Mouse (Mus musculus): ENCODE measurements around the gene Pawr. TPM values are rescaled to one million over a fixed set of nuclear protein-coding genes. Genes with fewer than 3 reads are reported as not detected.

Pawr gene
- polyA plus RNA-seq, 1 experiment, result 157 TPM

DNA sequence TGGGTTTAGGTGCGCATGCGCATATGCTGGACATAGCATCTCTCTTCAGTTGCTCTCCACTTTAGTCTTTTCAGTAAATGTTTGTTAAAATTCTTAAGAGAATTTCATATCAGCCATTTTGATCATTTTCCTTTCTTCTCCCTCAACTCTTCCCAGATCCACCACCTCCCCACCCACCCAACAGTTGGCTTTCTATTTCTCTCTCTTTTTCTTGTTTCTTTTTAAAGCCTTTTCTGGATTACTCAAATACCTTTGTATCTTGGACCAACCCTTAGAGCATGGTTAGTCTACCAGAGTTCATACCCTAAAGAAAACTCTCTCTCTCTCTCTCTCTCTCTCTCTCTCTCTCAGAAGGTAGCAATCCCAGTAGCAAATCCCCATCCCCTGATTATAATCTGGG lies 125.1 kb downstream of the Pawr start:
- H3K9ac ChIP-seq (ENCODE audit: low read depth, poor library complexity, severe bottlenecking), result no peak overlapping the region
- H3K9me3 ChIP-seq (replicated peaks; ENCODE audit: control insufficient read depth, insufficient read depth, low read length, poor library complexity, severe bottlenecking), result no peaks in the 10 kb centered on the region
- no peak overlapping the region for H3K4me3 ChIP-seq (ENCODE audit: low read depth, low read length)
- H3K27me3 ChIP-seq (ENCODE audit: control insufficient read depth, insufficient read depth, low read length, poor library complexity, severe bottlenecking), result no peaks in the 10 kb centered on the region
- no peaks in the 10 kb centered on the region for H3K36me3 ChIP-seq (ENCODE audit: control insufficient read depth, insufficient read depth, low read length, poor library complexity, severe bottlenecking)
- TF ChIP-seq EP300 (IDR thresholded peaks at IDR 0.05; ENCODE audit: insufficient read depth, low read depth, low read length) (no peak), CTCF (IDR thresholded peaks at IDR 0.05; ENCODE audit: low read depth, low read length) (no peak), POLR2A (IDR thresholded peaks at IDR 0.05; ENCODE audit: insufficient read depth, low read length) (no peak)
- no peaks in the 10 kb centered on the region for H3K4me1 ChIP-seq (ENCODE audit: control insufficient read depth, insufficient read depth, low read length)
- no peak overlapping the region for H3K27ac ChIP-seq (ENCODE audit: insufficient read depth, low read length)

DNA sequence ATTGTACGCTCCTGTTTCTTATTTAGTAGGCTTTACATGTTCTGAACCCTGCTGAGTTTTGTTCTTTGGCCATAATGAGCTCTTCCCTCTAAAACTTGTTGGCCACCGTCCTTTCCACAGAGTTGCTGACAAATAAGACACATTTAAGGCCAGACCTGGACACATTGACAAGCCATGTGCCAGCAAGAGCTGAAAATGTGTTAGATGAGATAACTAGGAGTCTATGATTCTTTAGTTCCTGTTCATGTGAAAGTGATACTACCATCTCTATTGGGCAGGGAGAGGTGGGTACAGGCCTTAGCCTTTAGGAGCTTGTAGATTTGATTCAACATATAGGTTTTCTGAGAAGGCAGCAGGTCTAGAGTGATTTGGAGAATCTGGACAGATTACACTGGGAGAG lies 129.9 kb downstream of the Pawr start:
- TF ChIP-seq POLR2A (IDR thresholded peaks at IDR 0.05; ENCODE audit: insufficient read depth, low read length) (no peak), EP300 (IDR thresholded peaks at IDR 0.05; ENCODE audit: insufficient read depth, low read depth, low read length) (no peak)

More for the DNA sequence above, 129.9 kb downstream of the Pawr start:
- no peaks in the 10 kb centered on the region for H3K27me3 ChIP-seq (ENCODE audit: control insufficient read depth, insufficient read depth, low read length, poor library complexity, severe bottlenecking)
- no peaks in the 10 kb centered on the region for H3K36me3 ChIP-seq (ENCODE audit: control insufficient read depth, insufficient read depth, low read length, poor library complexity, severe bottlenecking)
- no peak overlapping the region for H3K4me3 ChIP-seq (ENCODE audit: low read depth, low read length)
- no peak overlapping the region for H3K9ac ChIP-seq (ENCODE audit: low read depth, poor library complexity, severe bottlenecking)
- H3K9me3 ChIP-seq (replicated peaks; ENCODE audit: control insufficient read depth, insufficient read depth, low read length, poor library complexity, severe bottlenecking), result no peaks in the 10 kb centered on the region
- no peak overlapping the region for H3K27ac ChIP-seq (ENCODE audit: insufficient read depth, low read length)
- H3K4me1 ChIP-seq (ENCODE audit: control insufficient read depth, insufficient read depth, low read length), result no peaks in the 10 kb centered on the region

Other genes starting within 250 kb of the Pawr start
- 167 and 170 TPM in 2 replicates for gene Ppp1r12a, start 169.9 kb upstream of the Pawr start, polyA plus RNA-seq (2011; ENCODE audit: insufficient read depth, insufficient read length, low read depth, missing spikeins)

Data from ES-Bruce4 (cell line).